Mouse (Mus musculus): ENCODE measurements around the gene Ccnyl1. TPM values are rescaled to one million over a fixed set of nuclear protein-coding genes. Genes with fewer than 3 reads are reported as not detected.

Gene Ccnyl1
- polyA plus RNA-seq, 1 experiment: 31.6 TPM

- TF ChIP-seq POLR2A (IDR thresholded peaks at IDR 0.05; ENCODE audit: insufficient read depth, low read length) (no peak), CTCF (IDR thresholded peaks at IDR 0.05; ENCODE audit: low read depth, low read length) (no peak), EP300 (IDR thresholded peaks at IDR 0.05; ENCODE audit: insufficient read depth, low read depth, low read length) (no peak)
- Histone ChIP-seq H3K27ac (ENCODE audit: insufficient read depth, low read length) (no peak overlapping the region), H3K9ac (ENCODE audit: low read depth, poor library complexity, severe bottlenecking) (no peak overlapping the region), H3K27me3 (ENCODE audit: control insufficient read depth, insufficient read depth, low read length, poor library complexity, severe bottlenecking) (no peaks in the 10 kb centered on the region), H3K4me3 (ENCODE audit: low read depth, low read length) (no peak overlapping the region), H3K36me3 (ENCODE audit: control insufficient read depth, insufficient read depth, low read length, poor library complexity, severe bottlenecking) (no peaks in the 10 kb centered on the region), H3K9me3 (replicated peaks; ENCODE audit: control insufficient read depth, insufficient read depth, low read length, poor library complexity, severe bottlenecking) (no peaks in the 10 kb centered on the region), H3K4me1 (ENCODE audit: control insufficient read depth, insufficient read depth, low read length) (peaks cover 1% of the 10 kb centered on the region)
Measured at GRCm38 (mm10) chr1:64655415-64655814, 34.8 kb upstream of the Ccnyl1 start.

GRCm38 (mm10) chr1:64656423-64657129, 33.7 kb upstream of the Ccnyl1 start:
- no peak for TF ChIP-seq CTCF (IDR thresholded peaks at IDR 0.05; ENCODE audit: low read depth, low read length)
- TF ChIP-seq EP300 (IDR thresholded peaks at IDR 0.05; ENCODE audit: insufficient read depth, low read depth, low read length): no peak
- TF ChIP-seq POLR2A (IDR thresholded peaks at IDR 0.05; ENCODE audit: insufficient read depth, low read length): no peak
- H3K4me1 ChIP-seq (ENCODE audit: control insufficient read depth, insufficient read depth, low read length): peaks cover 1% of the 10 kb centered on the region
- H3K9ac ChIP-seq (ENCODE audit: low read depth, poor library complexity, severe bottlenecking): no peak overlapping the region
- no peaks in the 10 kb centered on the region for H3K36me3 ChIP-seq (ENCODE audit: control insufficient read depth, insufficient read depth, low read length, poor library complexity, severe bottlenecking)
- H3K27me3 ChIP-seq (ENCODE audit: control insufficient read depth, insufficient read depth, low read length, poor library complexity, severe bottlenecking): no peaks in the 10 kb centered on the region
- no peak overlapping the region for H3K4me3 ChIP-seq (ENCODE audit: low read depth, low read length)
- no peaks in the 10 kb centered on the region for H3K9me3 ChIP-seq (replicated peaks; ENCODE audit: control insufficient read depth, insufficient read depth, low read length, poor library complexity, severe bottlenecking)
- H3K27ac ChIP-seq (ENCODE audit: insufficient read depth, low read length): no peak overlapping the region

GRCm38 (mm10) chr1:64658876-64659275, 31.4 kb upstream of the Ccnyl1 start:
- Histone ChIP-seq H3K9ac (ENCODE audit: low read depth, poor library complexity, severe bottlenecking) (no peak overlapping the region), H3K4me1 (ENCODE audit: control insufficient read depth, insufficient read depth, low read length) (peaks cover 1% of the 10 kb centered on the region), H3K4me3 (ENCODE audit: low read depth, low read length) (no peak overlapping the region), H3K27me3 (ENCODE audit: control insufficient read depth, insufficient read depth, low read length, poor library complexity, severe bottlenecking) (no peaks in the 10 kb centered on the region), H3K27ac (ENCODE audit: insufficient read depth, low read length) (no peak overlapping the region), H3K9me3 (replicated peaks; ENCODE audit: control insufficient read depth, insufficient read depth, low read length, poor library complexity, severe bottlenecking) (no peaks in the 10 kb centered on the region), H3K36me3 (ENCODE audit: control insufficient read depth, insufficient read depth, low read length, poor library complexity, severe bottlenecking) (no peaks in the 10 kb centered on the region)
- TF ChIP-seq POLR2A (IDR thresholded peaks at IDR 0.05; ENCODE audit: insufficient read depth, low read length) (no peak), CTCF (IDR thresholded peaks at IDR 0.05; ENCODE audit: low read depth, low read length) (no peak), EP300 (IDR thresholded peaks at IDR 0.05; ENCODE audit: insufficient read depth, low read depth, low read length) (no peak)

GRCm38 (mm10) chr1:64667111-64667633, 23.1 kb upstream of the Ccnyl1 start:
- H3K4me3 ChIP-seq (ENCODE audit: low read depth, low read length): no peak overlapping the region
- no peaks in the 10 kb centered on the region for H3K9me3 ChIP-seq (replicated peaks; ENCODE audit: control insufficient read depth, insufficient read depth, low read length, poor library complexity, severe bottlenecking)
- H3K27ac ChIP-seq (ENCODE audit: insufficient read depth, low read length): no peak overlapping the region
- no peaks in the 10 kb centered on the region for H3K27me3 ChIP-seq (ENCODE audit: control insufficient read depth, insufficient read depth, low read length, poor library complexity, severe bottlenecking)
- TF ChIP-seq CTCF (IDR thresholded peaks at IDR 0.05; ENCODE audit: low read depth, low read length) (no peak), EP300 (IDR thresholded peaks at IDR 0.05; ENCODE audit: insufficient read depth, low read depth, low read length) (no peak), POLR2A (IDR thresholded peaks at IDR 0.05; ENCODE audit: insufficient read depth, low read length) (no peak)
- no peaks in the 10 kb centered on the region for H3K36me3 ChIP-seq (ENCODE audit: control insufficient read depth, insufficient read depth, low read length, poor library complexity, severe bottlenecking)
- H3K9ac ChIP-seq (ENCODE audit: low read depth, poor library complexity, severe bottlenecking): no peak overlapping the region
- no peaks in the 10 kb centered on the region for H3K4me1 ChIP-seq (ENCODE audit: control insufficient read depth, insufficient read depth, low read length)

GRCm38 (mm10) chr1:64669451-64669850, 20.8 kb upstream of the Ccnyl1 start:
- no peaks in the 10 kb centered on the region; the same call in 1 of the 2 replicates for H3K27me3 ChIP-seq (ENCODE audit: control insufficient read depth, insufficient read depth, low read length, poor library complexity, severe bottlenecking)
- H3K9me3 ChIP-seq (replicated peaks; ENCODE audit: control insufficient read depth, insufficient read depth, low read length, poor library complexity, severe bottlenecking): no peaks in the 10 kb centered on the region
- no peak overlapping the region for H3K27ac ChIP-seq (ENCODE audit: insufficient read depth, low read length)
- H3K36me3 ChIP-seq (ENCODE audit: control insufficient read depth, insufficient read depth, low read length, poor library complexity, severe bottlenecking): no peaks in the 10 kb centered on the region
- no peak overlapping the region for H3K4me3 ChIP-seq (ENCODE audit: low read depth, low read length)
- no peak overlapping the region for H3K9ac ChIP-seq (ENCODE audit: low read depth, poor library complexity, severe bottlenecking)
- TF ChIP-seq EP300 (IDR thresholded peaks at IDR 0.05; ENCODE audit: insufficient read depth, low read depth, low read length) (no peak), POLR2A (IDR thresholded peaks at IDR 0.05; ENCODE audit: insufficient read depth, low read length) (no peak), CTCF (IDR thresholded peaks at IDR 0.05; ENCODE audit: low read depth, low read length) (no peak)
- H3K4me1 ChIP-seq (ENCODE audit: control insufficient read depth, insufficient read depth, low read length): no peaks in the 10 kb centered on the region

GRCm38 (mm10) chr1:64673931-64674330, 16.3 kb upstream of the Ccnyl1 start:
- no peaks in the 10 kb centered on the region for H3K36me3 ChIP-seq (ENCODE audit: control insufficient read depth, insufficient read depth, low read length, poor library complexity, severe bottlenecking)
- no peaks in the 10 kb centered on the region for H3K9me3 ChIP-seq (replicated peaks; ENCODE audit: control insufficient read depth, insufficient read depth, low read length, poor library complexity, severe bottlenecking)
- no peaks in the 10 kb centered on the region for H3K4me1 ChIP-seq (ENCODE audit: control insufficient read depth, insufficient read depth, low read length)
- no peak overlapping the region for H3K9ac ChIP-seq (ENCODE audit: low read depth, poor library complexity, severe bottlenecking)
- TF ChIP-seq POLR2A (IDR thresholded peaks at IDR 0.05; ENCODE audit: insufficient read depth, low read length) (no peak), CTCF (IDR thresholded peaks at IDR 0.05; ENCODE audit: low read depth, low read length) (no peak), EP300 (IDR thresholded peaks at IDR 0.05; ENCODE audit: insufficient read depth, low read depth, low read length) (no peak)
- no peaks in the 10 kb centered on the region; the same call in 1 of the 2 replicates for H3K27me3 ChIP-seq (ENCODE audit: control insufficient read depth, insufficient read depth, low read length, poor library complexity, severe bottlenecking)
- H3K27ac ChIP-seq (ENCODE audit: insufficient read depth, low read length): no peak overlapping the region
- no peak overlapping the region for H3K4me3 ChIP-seq (ENCODE audit: low read depth, low read length)

All from ES-Bruce4 (cell line).